Mouse (Mus musculus) ES-Bruce4 (cell line): ENCODE results near the gene 9130213A22Rik. TPM values are rescaled to one million over a fixed set of nuclear protein-coding genes. Genes with fewer than 3 reads are reported as not detected.

ENCODE experiments used
- H3K27ac ChIP-seq: 2 replicates; pipeline ENCODE4 v1.5.1; 2012; ENCODE audit warnings: low read length, inconsistent platforms; ENCODE audit not compliant: insufficient read depth
- H3K27me3 ChIP-seq: 2 replicates; pipeline ENCODE4 v1.6.1; 2012; ENCODE audit warnings: mild to moderate bottlenecking, low read length, inconsistent platforms; ENCODE audit not compliant: control insufficient read depth, poor library complexity, insufficient read depth, severe bottlenecking
- H3K36me3 ChIP-seq: 2 replicates; pipeline ENCODE4 v1.6.1; 2012; ENCODE audit warnings: inconsistent platforms, mild to moderate bottlenecking, low read length, moderate library complexity; ENCODE audit not compliant: control insufficient read depth, poor library complexity, insufficient read depth, severe bottlenecking
- H3K4me1 ChIP-seq: one replicate; pipeline ENCODE4 v1.8.1; 2011; ENCODE audit warnings: low read length; ENCODE audit not compliant: control insufficient read depth, insufficient read depth
- H3K4me3 ChIP-seq: 2 replicates; pipeline ENCODE4 v1.5.1; 2011; ENCODE audit warnings: low read depth, mild to moderate bottlenecking, low read length
- H3K9ac ChIP-seq: 2 replicates; pipeline ENCODE4 v1.6.1; 2012; ENCODE audit warnings: low read depth, mild to moderate bottlenecking, inconsistent platforms; ENCODE audit not compliant: poor library complexity, severe bottlenecking
- H3K9me3 ChIP-seq: replicated peaks from 2 replicates; pipeline ENCODE4 v1.6.1; 2012; ENCODE audit warnings: mild to moderate bottlenecking, low read length, inconsistent platforms; ENCODE audit not compliant: control insufficient read depth, poor library complexity, insufficient read depth, severe bottlenecking
- CTCF ChIP-seq: IDR thresholded peaks from one replicate; pipeline ENCODE4 v1.8.1; 2011; ENCODE audit warnings: low read depth, low read length
- EP300 ChIP-seq: IDR thresholded peaks from 2 replicates; pipeline ENCODE4 v1.6.1; 2011; ENCODE audit warnings: low read depth, low read length; ENCODE audit not compliant: insufficient read depth
- POLR2A ChIP-seq: IDR thresholded peaks from one replicate; pipeline ENCODE4 v1.8.1; 2011; ENCODE audit warnings: low read length; ENCODE audit not compliant: insufficient read depth
- polyA plus RNA-seq: library from polyadenylated mRNA; stranded (reverse); fragments of >200 nt; gene quantifications from 2 replicates; pipeline ENCODE4 v1.2.4, GENCODE M21; 2011; ENCODE audit warnings: low read depth; ENCODE audit not compliant: missing spikeins, insufficient read depth, insufficient read length

9130213A22Rik gene
- polyA plus RNA-seq, 1 experiment, result not detected

DNA sequence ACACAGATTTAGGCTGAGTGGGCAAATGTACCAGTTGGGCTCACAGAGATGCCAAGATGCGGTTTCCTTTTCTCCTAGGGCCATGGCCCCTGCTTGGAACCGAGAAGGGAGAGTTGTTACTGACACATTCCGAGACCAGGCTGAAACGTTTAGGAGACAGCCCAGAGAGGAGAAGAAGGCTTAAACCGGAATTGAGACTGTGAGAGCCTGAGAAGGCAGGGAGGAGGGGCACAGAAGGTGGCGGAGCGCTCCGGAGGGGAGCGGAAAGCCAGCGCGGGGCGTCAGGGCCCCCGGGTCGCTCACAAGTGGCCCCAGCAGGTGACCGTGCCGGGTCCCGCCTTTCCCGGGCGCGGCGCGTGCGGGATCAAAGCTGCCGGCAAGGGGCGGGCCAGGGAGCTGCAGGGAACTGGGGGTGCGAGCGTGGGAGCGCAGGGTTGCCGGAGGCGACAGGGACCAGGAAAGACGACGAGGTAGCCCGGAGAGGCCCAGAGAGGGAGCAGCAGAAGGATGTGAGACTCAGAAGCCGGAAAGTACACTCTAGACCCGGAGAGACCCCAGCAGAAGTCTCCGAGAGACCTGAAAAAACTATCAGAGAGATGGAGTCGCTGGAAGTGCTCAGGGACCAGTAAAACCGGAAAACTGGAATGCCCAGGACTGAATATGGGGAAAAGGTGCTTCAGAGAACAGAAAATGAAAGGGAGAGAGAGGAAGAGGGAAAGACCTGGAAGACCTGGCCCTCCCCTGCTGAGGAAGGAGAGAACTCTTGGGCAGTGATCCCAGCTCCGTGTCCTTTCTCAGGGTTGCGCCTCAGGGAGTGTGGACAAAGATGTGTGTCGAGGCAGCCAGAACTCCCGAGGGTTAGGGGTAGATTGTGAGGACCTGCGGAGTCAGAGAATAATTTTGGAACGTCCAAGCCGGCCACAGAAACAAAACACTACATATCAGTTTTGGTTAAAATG is 4.4 kb downstream of the 9130213A22Rik start:
- Histone ChIP-seq H3K27me3 (peaks cover 22% of the 10 kb centered on the region), H3K27ac (no peak overlapping the region), H3K9me3 (no peaks in the 10 kb centered on the region), H3K4me1 (no peaks in the 10 kb centered on the region), H3K36me3 (no peaks in the 10 kb centered on the region), H3K9ac (peak overlapping the region; percentile 42), H3K4me3 (peak overlapping the region; percentile 82)
- no peak for TF ChIP-seq CTCF
- no peak for TF ChIP-seq EP300
- no peak for TF ChIP-seq POLR2A

DNA sequence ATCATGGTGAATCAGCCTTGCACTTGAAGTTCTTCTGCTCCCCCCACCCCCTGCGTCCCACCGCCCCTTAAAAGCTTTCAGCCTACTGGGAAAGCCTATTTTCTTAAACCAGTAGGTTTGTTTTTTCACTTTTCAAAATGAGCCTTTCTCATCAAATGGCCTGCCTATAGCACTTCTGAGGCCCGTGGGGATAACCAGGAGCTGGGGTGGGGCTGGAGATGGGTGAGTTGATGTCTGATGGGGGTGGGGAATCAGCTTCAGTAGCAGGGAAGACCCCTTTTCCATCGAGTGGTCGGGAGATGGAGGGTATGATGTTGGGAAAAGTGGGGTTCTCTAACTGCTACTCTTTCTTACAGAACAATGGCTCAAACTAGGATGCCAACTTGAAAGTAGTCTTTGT is 5.5 kb downstream of the 9130213A22Rik start:
- peaks cover 22% of the 10 kb centered on the region for H3K27me3 ChIP-seq
- no peaks in the 10 kb centered on the region for H3K4me1 ChIP-seq
- no peak overlapping the region for H3K27ac ChIP-seq
- no peak for TF ChIP-seq EP300
- TF ChIP-seq POLR2A, result no peak
- no peak for TF ChIP-seq CTCF
- H3K36me3 ChIP-seq, result no peaks in the 10 kb centered on the region
- no peak overlapping the region for H3K9ac ChIP-seq
- H3K4me3 ChIP-seq, result no peak overlapping the region
- no peaks in the 10 kb centered on the region for H3K9me3 ChIP-seq

DNA sequence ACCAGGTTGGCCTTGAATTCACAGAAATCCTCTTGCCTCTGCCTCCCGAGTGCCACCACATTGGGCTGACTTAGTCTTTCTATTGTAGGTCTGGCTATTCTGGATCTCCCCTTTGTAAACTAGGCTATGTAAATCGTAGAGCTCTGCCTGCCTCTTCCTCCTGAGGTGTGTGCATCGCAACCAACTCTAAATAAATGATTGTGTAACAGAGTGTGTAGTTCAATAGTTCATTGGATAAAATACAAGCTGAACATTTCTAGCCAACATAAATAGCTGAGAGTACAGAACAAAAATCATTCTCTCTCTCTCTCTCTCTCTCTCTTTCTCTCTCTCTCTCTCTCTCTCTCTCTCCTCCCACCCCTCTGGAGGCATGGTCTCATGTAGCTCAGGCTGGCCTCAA is 7.8 kb downstream of the 9130213A22Rik start:
- Histone ChIP-seq H3K9ac (no peak overlapping the region), H3K9me3 (no peaks in the 10 kb centered on the region), H3K27ac (no peak overlapping the region), H3K36me3 (no peaks in the 10 kb centered on the region), H3K4me3 (no peak overlapping the region), H3K4me1 (peaks cover under 1% of the 10 kb centered on the region), H3K27me3 (peaks cover 5% of the 10 kb centered on the region; the same call in 1 of the 2 replicates)
- TF ChIP-seq POLR2A, result no peak
- TF ChIP-seq CTCF, result no peak
- no peak for TF ChIP-seq EP300

DNA sequence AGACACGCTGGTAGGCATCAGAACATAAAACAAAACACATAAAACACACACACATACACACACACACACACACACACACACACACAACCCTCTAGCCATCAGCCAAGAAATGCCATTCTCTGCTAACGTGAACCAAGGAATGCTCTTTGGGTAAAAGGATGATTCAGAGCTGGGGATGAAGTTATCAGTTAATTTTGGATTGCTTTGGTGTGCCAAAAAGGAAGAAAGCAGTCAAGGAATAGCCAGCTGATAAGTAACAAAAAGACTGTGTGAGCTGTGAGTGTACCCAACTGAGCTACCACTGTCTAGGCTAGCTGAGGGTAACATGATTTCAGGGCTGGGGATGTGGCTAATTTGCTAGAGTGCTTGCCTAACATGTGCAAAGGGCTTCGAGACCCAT is 8.4 kb downstream of the 9130213A22Rik start:
- peaks cover 4% of the 10 kb centered on the region for H3K4me1 ChIP-seq
- no peak overlapping the region for H3K9ac ChIP-seq
- H3K4me3 ChIP-seq, result no peak overlapping the region
- H3K27me3 ChIP-seq, result peaks cover 5% of the 10 kb centered on the region; the same call in 1 of the 2 replicates
- no peaks in the 10 kb centered on the region for H3K36me3 ChIP-seq
- TF ChIP-seq EP300 (no peak), POLR2A (no peak), CTCF (no peak)
- no peaks in the 10 kb centered on the region for H3K9me3 ChIP-seq
- no peak overlapping the region for H3K27ac ChIP-seq

DNA sequence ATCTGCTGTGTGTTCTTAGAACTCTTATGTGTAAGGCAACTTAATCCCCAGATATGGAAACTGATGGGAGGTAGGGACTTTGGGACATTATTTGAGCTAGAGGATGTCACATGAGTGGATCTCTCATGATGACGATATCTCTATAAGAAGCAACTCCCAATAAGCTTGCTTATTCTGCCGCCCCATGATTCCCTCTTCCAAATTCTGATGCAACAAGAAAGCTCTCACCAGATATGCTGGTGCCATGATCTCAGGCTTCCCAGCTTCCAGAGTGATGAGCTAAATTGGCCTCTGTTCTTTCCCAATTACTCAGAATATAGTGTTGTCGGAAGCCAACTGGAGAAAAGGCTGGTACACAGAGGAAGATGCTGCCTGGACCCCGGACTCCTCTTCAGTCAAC is 10.5 kb downstream of the 9130213A22Rik start:
- Histone ChIP-seq H3K9ac (no peak overlapping the region), H3K4me3 (no peak overlapping the region), H3K4me1 (peaks cover 4% of the 10 kb centered on the region), H3K36me3 (no peaks in the 10 kb centered on the region), H3K27ac (no peak overlapping the region), H3K9me3 (no peaks in the 10 kb centered on the region), H3K27me3 (peaks cover 2% of the 10 kb centered on the region; the same call in 1 of the 2 replicates)
- TF ChIP-seq EP300, result no peak
- TF ChIP-seq CTCF, result no peak
- no peak for TF ChIP-seq POLR2A

DNA sequence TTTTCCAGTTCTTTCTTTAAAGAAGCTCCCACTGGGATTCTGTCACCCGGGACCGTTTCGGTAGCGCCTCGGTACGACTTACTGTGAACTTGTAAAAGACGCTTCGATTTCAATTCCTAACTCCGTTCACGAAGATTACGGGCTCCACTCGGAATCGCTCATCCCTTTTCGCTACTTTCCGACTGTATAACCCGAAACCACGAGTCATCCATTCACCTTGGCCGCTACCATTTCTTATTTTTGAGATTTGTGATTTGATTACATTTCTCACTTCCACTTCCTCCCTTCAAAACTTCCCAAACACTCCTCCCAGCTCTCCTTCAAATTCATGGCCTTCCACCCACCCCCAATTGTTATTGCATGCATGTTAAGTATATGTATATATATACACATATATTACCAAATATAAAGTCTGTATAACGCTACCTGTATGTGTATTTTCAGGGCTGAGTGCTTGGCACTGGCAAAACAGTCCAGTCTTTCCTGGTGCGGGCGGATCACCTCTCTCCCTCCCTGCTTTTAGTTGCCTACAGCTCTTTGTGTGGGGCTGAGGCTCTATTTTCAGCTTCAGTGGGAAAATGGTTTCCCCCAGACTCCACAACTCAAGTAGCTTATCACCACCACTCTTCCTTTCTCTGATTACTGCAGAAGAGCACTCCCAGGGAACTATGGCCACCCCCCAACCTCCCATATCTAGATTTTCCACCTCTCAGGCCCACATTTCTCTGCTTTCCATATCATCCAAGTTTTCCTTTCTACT is 11.2 kb downstream of the 9130213A22Rik start:
- no peaks in the 10 kb centered on the region for H3K9me3 ChIP-seq
- no peak for TF ChIP-seq CTCF
- no peak for TF ChIP-seq EP300
- no peak for TF ChIP-seq POLR2A
- H3K27ac ChIP-seq, result no peak overlapping the region
- H3K9ac ChIP-seq, result peak overlapping the region; percentile 39; the same call in 1 of the 2 replicates
- no peaks in the 10 kb centered on the region for H3K36me3 ChIP-seq
- no peaks in the 10 kb centered on the region for H3K27me3 ChIP-seq
- H3K4me3 ChIP-seq, result peak overlapping the region; percentile 84
- peaks cover 4% of the 10 kb centered on the region for H3K4me1 ChIP-seq
